Mouse (Mus musculus): ENCODE data around the gene 5031410I06Rik. TPM values are rescaled to one million over a fixed set of nuclear protein-coding genes. Genes with fewer than 3 reads are reported as not detected.
"Not testable (repeated sequence)": the region's sequence is repeated elsewhere in the genome, so short reads cannot be mapped to it uniquely, and the experiment has no call there.

5031410I06Rik gene
- not detected in 2 replicates for polyA plus RNA-seq (2012; rRNA removed)
- not detected in 2 replicates for polyA plus RNA-seq (2014; fragmentation: Nextera tagmentation; extraction: Ambion mirVana)

GRCm38 (mm10) chr5:26105262-26105661 lies at the start of gene 5031410I06Rik:
TSS of gene 5031410I06Rik (minus strand) at chr5:26105362.
- not testable (repeated sequence) for H3K9ac ChIP-seq (ENCODE audit: low read depth, low read length, severe bottlenecking); ATAC-seq (ENCODE audit: low FRiP score, low read depth); H3K4me3 ChIP-seq (replicated peaks; ENCODE audit: low read length); H3K4me1 ChIP-seq (ENCODE audit: control insufficient read depth, insufficient read depth, low read length); H3K9me3 ChIP-seq (ENCODE audit: control insufficient read depth, low read length); H3K4me2 ChIP-seq (replicated peaks; ENCODE audit: low read depth, low read length, severe bottlenecking); H3K36me3 ChIP-seq (ENCODE audit: control insufficient read depth, insufficient read depth, low read length); H3K27ac ChIP-seq (replicated peaks; ENCODE audit: low read depth, low read length); H3K27me3 ChIP-seq (ENCODE audit: control insufficient read depth, insufficient read depth, low read length); DNase-seq (ENCODE audit: low spot score)
- no CpG with 5 or more reads among the region's 3 CpGs for WGBS

GRCm38 (mm10) chr5:26142891-26143290 lies 37.7 kb upstream of the 5031410I06Rik start:
- Histone ChIP-seq H3K4me1 (ENCODE audit: control insufficient read depth, insufficient read depth, low read length) (no peaks in the 10 kb centered on the region), H3K4me3 (replicated peaks; ENCODE audit: low read length) (no peak overlapping the region), H3K9me3 (ENCODE audit: control insufficient read depth, low read length) (no peaks in the 10 kb centered on the region), H3K27ac (replicated peaks; ENCODE audit: low read depth, low read length) (no peak overlapping the region), H3K27me3 (ENCODE audit: control insufficient read depth, insufficient read depth, low read length) (no peaks in the 10 kb centered on the region), H3K9ac (ENCODE audit: low read depth, low read length, severe bottlenecking) (no peak overlapping the region), H3K36me3 (ENCODE audit: control insufficient read depth, insufficient read depth, low read length) (no peaks in the 10 kb centered on the region), H3K4me2 (replicated peaks; ENCODE audit: low read depth, low read length, severe bottlenecking) (no peak overlapping the region)
- WGBS, result 66% methylated on average over 6 of the region's 6 CpGs
- TF ChIP-seq POLR2A (IDR thresholded peaks at IDR 0.05; ENCODE audit: borderline replicate concordance, extremely low read depth, insufficient read depth, insufficient read length), result no peak
- ATAC-seq (ENCODE audit: low FRiP score, low read depth) (no peak), DNase-seq (ENCODE audit: low spot score) (no peak)

GRCm38 (mm10) chr5:26121321-26121720 lies 16.2 kb upstream of the 5031410I06Rik start, which contains the start of gene Gm10220:
TSS of gene Gm10220 (minus strand) at chr5:26121421.
- not testable (repeated sequence) for H3K9ac ChIP-seq (ENCODE audit: low read depth, low read length, severe bottlenecking); H3K27ac ChIP-seq (replicated peaks; ENCODE audit: low read depth, low read length); ATAC-seq (ENCODE audit: low FRiP score, low read depth); H3K4me2 ChIP-seq (replicated peaks; ENCODE audit: low read depth, low read length, severe bottlenecking); H3K36me3 ChIP-seq (ENCODE audit: control insufficient read depth, insufficient read depth, low read length); H3K4me1 ChIP-seq (ENCODE audit: control insufficient read depth, insufficient read depth, low read length); H3K27me3 ChIP-seq (ENCODE audit: control insufficient read depth, insufficient read depth, low read length); H3K9me3 ChIP-seq (ENCODE audit: control insufficient read depth, low read length); H3K4me3 ChIP-seq (replicated peaks; ENCODE audit: low read length); DNase-seq (ENCODE audit: low spot score)
- no CpG with 5 or more reads among the region's 3 CpGs for WGBS

- not testable (repeated sequence) for H3K9ac ChIP-seq (ENCODE audit: low read depth, low read length, severe bottlenecking); H3K4me2 ChIP-seq (replicated peaks; ENCODE audit: low read depth, low read length, severe bottlenecking); DNase-seq (ENCODE audit: low spot score); H3K4me3 ChIP-seq (replicated peaks; ENCODE audit: low read length); H3K27ac ChIP-seq (replicated peaks; ENCODE audit: low read depth, low read length); ATAC-seq (ENCODE audit: low FRiP score, low read depth); H3K36me3 ChIP-seq (ENCODE audit: control insufficient read depth, insufficient read depth, low read length); H3K4me1 ChIP-seq (ENCODE audit: control insufficient read depth, insufficient read depth, low read length); H3K9me3 ChIP-seq (ENCODE audit: control insufficient read depth, low read length); H3K27me3 ChIP-seq (ENCODE audit: control insufficient read depth, insufficient read depth, low read length)
- 65% methylated on average over 1 of the region's 1 CpGs for WGBS
Observed at GRCm38 (mm10) chr5:26089191-26089590, 16.0 kb downstream of the 5031410I06Rik start, which contains the start of gene Gm10471. TSS of gene Gm10471 (minus strand) at chr5:26089291.

GRCm38 (mm10) chr5:26079023-26079422 lies 26.1 kb downstream of the 5031410I06Rik start:
- not testable (repeated sequence) for H3K4me1 ChIP-seq (ENCODE audit: control insufficient read depth, insufficient read depth, low read length); H3K9me3 ChIP-seq (ENCODE audit: control insufficient read depth, low read length); H3K4me2 ChIP-seq (replicated peaks; ENCODE audit: low read depth, low read length, severe bottlenecking); H3K36me3 ChIP-seq (ENCODE audit: control insufficient read depth, insufficient read depth, low read length); H3K27ac ChIP-seq (replicated peaks; ENCODE audit: low read depth, low read length); ATAC-seq (ENCODE audit: low FRiP score, low read depth); DNase-seq (ENCODE audit: low spot score); H3K4me3 ChIP-seq (replicated peaks; ENCODE audit: low read length); H3K27me3 ChIP-seq (ENCODE audit: control insufficient read depth, insufficient read depth, low read length); H3K9ac ChIP-seq (ENCODE audit: low read depth, low read length, severe bottlenecking)

GRCm38 (mm10) chr5:26070716-26071115 lies 34.4 kb downstream of the 5031410I06Rik start:
- Histone ChIP-seq H3K9ac (ENCODE audit: low read depth, low read length, severe bottlenecking) (no peak overlapping the region), H3K4me2 (replicated peaks; ENCODE audit: low read depth, low read length, severe bottlenecking) (no peak overlapping the region), H3K4me3 (replicated peaks; ENCODE audit: low read length) (no peak overlapping the region), H3K9me3 (ENCODE audit: control insufficient read depth, low read length) (no peaks in the 10 kb centered on the region), H3K27me3 (ENCODE audit: control insufficient read depth, insufficient read depth, low read length) (no peaks in the 10 kb centered on the region), H3K27ac (replicated peaks; ENCODE audit: low read depth, low read length) (no peak overlapping the region), H3K4me1 (ENCODE audit: control insufficient read depth, insufficient read depth, low read length) (no peaks in the 10 kb centered on the region), H3K36me3 (ENCODE audit: control insufficient read depth, insufficient read depth, low read length) (no peaks in the 10 kb centered on the region)
- 88% methylated on average over 24 of the region's 24 CpGs for WGBS
- no peak for TF ChIP-seq POLR2A (IDR thresholded peaks at IDR 0.05; ENCODE audit: borderline replicate concordance, extremely low read depth, insufficient read depth, insufficient read length)
- DNase-seq (ENCODE audit: low spot score) (no peak), ATAC-seq (ENCODE audit: low FRiP score, low read depth) (no peak)

- not testable (repeated sequence) for H3K36me3 ChIP-seq (ENCODE audit: control insufficient read depth, insufficient read depth, low read length); ATAC-seq (ENCODE audit: low FRiP score, low read depth); H3K4me3 ChIP-seq (replicated peaks; ENCODE audit: low read length); DNase-seq (ENCODE audit: low spot score); H3K4me2 ChIP-seq (replicated peaks; ENCODE audit: low read depth, low read length, severe bottlenecking); H3K27ac ChIP-seq (replicated peaks; ENCODE audit: low read depth, low read length); H3K4me1 ChIP-seq (ENCODE audit: control insufficient read depth, insufficient read depth, low read length); H3K9me3 ChIP-seq (ENCODE audit: control insufficient read depth, low read length); H3K9ac ChIP-seq (ENCODE audit: low read depth, low read length, severe bottlenecking); H3K27me3 ChIP-seq (ENCODE audit: control insufficient read depth, insufficient read depth, low read length)
- no CpG with 5 or more reads among the region's 2 CpGs for WGBS
Observed at GRCm38 (mm10) chr5:26058481-26058880, 46.7 kb downstream of the 5031410I06Rik start, which contains the start of gene Gm7347. TSS of gene Gm7347 (minus strand) at chr5:26058581.

Data from limb, embryonic 14.5 days (tissue).